Mouse (Mus musculus) hindbrain, embryonic 11.5 days (tissue): ENCODE measurements around the gene G430095P16Rik. TPM values are rescaled to one million over a fixed set of nuclear protein-coding genes. Genes with fewer than 3 reads are reported as not detected.

Experiments used
- ATAC-seq: fragments of 200-750 bp; cut with Nextera tagmentation; 2 replicates; pipeline ENCODE4 v1.8.0; 2017; ENCODE audit warnings: mild to moderate bottlenecking, moderate TSS enrichment, moderate library complexity; ENCODE audit not compliant: low FRiP score
- DNase-seq: peaks from one replicate; pipeline ENCODE4 v3.0.0-alpha.2; 2015; ENCODE audit warnings: low spot score
- H3K27ac ChIP-seq: fragments of 300-500 bp; sonication (generic); 2 replicates; pipeline ENCODE4 v1.5.1; 2014; ENCODE audit warnings: mild to moderate bottlenecking, low read depth, low read length
- H3K27me3 ChIP-seq: fragments of 300-500 bp; sonication (generic); 2 replicates; pipeline ENCODE4 v1.6.1; 2014; ENCODE audit warnings: mild to moderate bottlenecking, low read length, moderate library complexity, mixed read lengths; ENCODE audit not compliant: control insufficient read depth, insufficient read depth
- H3K36me3 ChIP-seq: fragments of 300-500 bp; sonication (generic); 2 replicates; pipeline ENCODE4 v1.6.1; 2014; ENCODE audit warnings: mild to moderate bottlenecking, low read length, moderate library complexity, mixed read lengths; ENCODE audit not compliant: control insufficient read depth, insufficient read depth
- H3K4me1 ChIP-seq: fragments of 300-500 bp; sonication (generic); replicated peaks from 2 replicates; pipeline ENCODE4 v1.6.1; 2014; ENCODE audit warnings: low read length, mixed read lengths; ENCODE audit not compliant: control insufficient read depth, insufficient read depth
- H3K4me2 ChIP-seq: fragments of 300-500 bp; sonication (generic); replicated peaks from 2 replicates; pipeline ENCODE4 v1.6.1; 2014; ENCODE audit warnings: mild to moderate bottlenecking, low read depth, low read length
- H3K4me3 ChIP-seq: fragments of 300-500 bp; sonication (generic); 2 replicates; pipeline ENCODE4 v1.5.1; 2014; ENCODE audit warnings: low read depth, low read length
- H3K9ac ChIP-seq: fragments of 300-500 bp; sonication (generic); 2 replicates; pipeline ENCODE4 v1.6.1; 2014; ENCODE audit warnings: low read depth, low read length
- H3K9me3 ChIP-seq: fragments of 300-500 bp; sonication (generic); 2 replicates; pipeline ENCODE4 v1.6.1; 2016; ENCODE audit warnings: low read length; ENCODE audit not compliant: control insufficient read depth
- WGBS: fragments of 180-500 bp; shearing (Covaris S2); extraction: QIAGEN DNeasy Blood & Tissue Kit; methylation state at CpG from one replicate; pipeline ENCODE4 v1.1.7; 2014; 5-methylcytosine and 5-hydroxymethylcytosine counted together
- polyA plus RNA-seq: library from polyadenylated mRNA; unstranded; fragments of >200 nt; fragmentation: Nextera tagmentation; extraction: Ambion mirVana; gene quantifications from 2 replicates; pipeline ENCODE4 v1.2.1, GENCODE M21; 2014

G430095P16Rik gene
- polyA plus RNA-seq, 1 experiment from 2014 or later: 2.9 TPM

DNA sequence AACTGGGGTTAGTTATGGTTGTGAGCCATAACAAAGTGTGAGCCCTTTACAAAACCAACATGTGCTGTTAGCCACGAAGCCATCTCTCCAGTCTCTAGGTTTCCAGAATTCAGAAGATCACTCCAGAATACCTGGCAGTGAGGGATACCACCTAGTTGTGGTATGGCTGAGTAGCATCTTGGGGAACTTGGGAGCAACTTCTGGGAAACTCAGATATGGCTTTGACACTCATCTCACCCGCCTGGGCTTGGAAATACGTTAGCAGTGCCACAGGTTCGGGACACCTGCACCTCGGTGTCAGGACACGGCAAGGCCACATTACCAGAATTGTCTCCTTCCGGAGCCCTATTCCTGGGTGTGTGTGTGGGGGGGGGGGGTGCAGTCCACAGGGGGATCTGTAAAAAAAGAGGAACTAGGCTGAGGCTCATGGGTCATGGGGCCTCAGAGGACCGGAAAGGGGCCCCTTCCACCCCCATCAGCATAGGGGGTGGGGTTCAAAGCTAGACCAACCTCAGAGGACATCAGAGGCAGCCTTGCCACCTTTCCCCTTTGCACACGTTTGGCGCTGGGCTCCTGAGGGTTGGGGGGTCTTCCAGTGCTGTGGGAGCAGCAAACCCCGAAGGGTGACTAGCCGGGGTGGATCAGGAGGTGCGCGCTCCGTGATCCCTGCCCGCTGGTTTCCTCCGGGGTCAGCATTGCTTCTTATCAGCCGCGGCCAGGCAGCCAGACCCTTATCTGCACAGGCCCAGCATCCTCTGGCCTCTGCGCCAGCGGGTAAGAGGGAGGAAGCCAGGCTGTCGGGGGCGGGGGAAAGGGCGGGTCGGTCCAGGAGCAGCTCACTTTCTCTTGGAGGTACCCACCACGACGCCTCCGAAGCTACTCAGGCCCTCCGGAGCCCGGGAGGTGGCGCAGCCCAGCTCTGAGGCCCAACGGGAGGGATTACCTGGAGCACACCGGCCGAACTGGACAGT, 21.6 kb upstream of the G430095P16Rik start, which contains the start of gene Lyl1:
Gene Lyl1, plus strand, starts transcription at position 517 of the 971 bp plus-strand sequence.
- 14% methylated on average over 33 of the region's 34 CpGs for WGBS
- no peak within 1 kb of the TSS for H3K27ac ChIP-seq
- no peak within 1 kb of the TSS for H3K9ac ChIP-seq
- H3K4me1 ChIP-seq: peaks cover 12% of the 10 kb centered on the region; the same call in 1 of the 2 replicates
- H3K9me3 ChIP-seq: no peaks in the 10 kb centered on the region
- DNase-seq (peak; percentile 41), ATAC-seq (peak; percentile 29; the same call in 1 of the 2 replicates)
- peaks cover 50% of the 10 kb centered on the region for H3K27me3 ChIP-seq
- 0 out of 2 replicates have a peak within 1 kb of the TSS, but pooled peaks have one; percentile 11 for H3K4me2 ChIP-seq
- H3K4me3 ChIP-seq: peak within 1 kb of the TSS; percentile 16
- no peaks in the 10 kb centered on the region for H3K36me3 ChIP-seq

DNA sequence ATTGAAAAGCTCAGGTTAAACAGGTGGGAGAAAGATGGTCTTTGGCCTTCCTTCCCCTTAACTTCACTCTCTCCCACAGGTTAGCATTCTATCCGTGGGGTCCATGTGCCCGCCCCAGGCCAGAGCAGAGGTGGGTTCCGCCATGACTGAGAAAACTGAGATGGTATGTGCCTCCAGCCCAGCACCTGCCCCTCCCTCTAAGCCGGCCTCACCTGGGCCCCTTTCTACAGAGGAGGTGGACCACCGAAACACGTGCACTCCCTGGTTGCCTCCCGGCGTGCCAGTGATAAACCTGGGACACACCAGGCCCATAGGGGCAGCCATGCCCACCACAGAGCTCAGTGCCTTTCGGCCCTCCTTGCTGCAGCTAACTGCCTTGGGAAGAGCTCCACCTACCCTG, 20.2 kb upstream of the G430095P16Rik start:
- ATAC-seq (no peak), DNase-seq (no peak)
- Histone ChIP-seq H3K9ac (no peak overlapping the region), H3K27ac (no peak overlapping the region), H3K4me2 (0 out of 2 replicates have a peak overlapping the region, but pooled peaks have one; percentile 3), H3K4me3 (peak overlapping the region; percentile 16), H3K36me3 (no peaks in the 10 kb centered on the region), H3K27me3 (peaks cover 62% of the 10 kb centered on the region), H3K9me3 (no peaks in the 10 kb centered on the region), H3K4me1 (peaks cover 23% of the 10 kb centered on the region)
- 70% methylated on average over 9 of the region's 9 CpGs for WGBS

DNA sequence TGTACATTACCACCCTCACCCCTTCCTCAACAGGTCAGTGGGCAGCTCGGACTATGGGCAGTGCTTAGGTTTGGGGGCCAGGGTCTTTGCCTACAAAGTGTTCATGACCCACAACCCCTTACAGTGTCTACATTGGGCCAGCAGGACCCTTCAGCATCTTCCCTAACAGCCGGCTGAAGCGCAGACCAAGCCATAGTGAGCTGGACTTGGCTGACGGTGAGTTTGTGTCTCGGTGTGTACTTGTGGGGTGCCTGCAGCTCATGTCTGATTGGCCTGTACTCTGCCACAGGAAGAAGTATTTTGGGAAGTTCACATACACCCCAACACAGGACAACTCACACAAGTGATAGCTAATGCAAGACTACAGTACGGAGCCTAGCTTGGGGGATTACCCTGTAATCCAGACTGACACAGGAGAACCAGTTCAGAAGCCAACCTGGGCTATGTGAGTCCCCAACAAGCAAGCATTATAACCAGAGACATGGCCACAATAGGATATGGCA, 19.8 kb upstream of the G430095P16Rik start:
- Histone ChIP-seq H3K36me3 (no peaks in the 10 kb centered on the region), H3K9ac (no peak overlapping the region), H3K4me3 (peak overlapping the region; percentile 16; the same call in 1 of the 2 replicates), H3K9me3 (no peaks in the 10 kb centered on the region), H3K27me3 (peaks cover 67% of the 10 kb centered on the region), H3K4me2 (no peak overlapping the region), H3K27ac (no peak overlapping the region), H3K4me1 (peaks cover 27% of the 10 kb centered on the region)
- peak; percentile 6 for DNase-seq
- 81% methylated on average over 6 of the region's 6 CpGs for WGBS
- ATAC-seq: no peak

DNA sequence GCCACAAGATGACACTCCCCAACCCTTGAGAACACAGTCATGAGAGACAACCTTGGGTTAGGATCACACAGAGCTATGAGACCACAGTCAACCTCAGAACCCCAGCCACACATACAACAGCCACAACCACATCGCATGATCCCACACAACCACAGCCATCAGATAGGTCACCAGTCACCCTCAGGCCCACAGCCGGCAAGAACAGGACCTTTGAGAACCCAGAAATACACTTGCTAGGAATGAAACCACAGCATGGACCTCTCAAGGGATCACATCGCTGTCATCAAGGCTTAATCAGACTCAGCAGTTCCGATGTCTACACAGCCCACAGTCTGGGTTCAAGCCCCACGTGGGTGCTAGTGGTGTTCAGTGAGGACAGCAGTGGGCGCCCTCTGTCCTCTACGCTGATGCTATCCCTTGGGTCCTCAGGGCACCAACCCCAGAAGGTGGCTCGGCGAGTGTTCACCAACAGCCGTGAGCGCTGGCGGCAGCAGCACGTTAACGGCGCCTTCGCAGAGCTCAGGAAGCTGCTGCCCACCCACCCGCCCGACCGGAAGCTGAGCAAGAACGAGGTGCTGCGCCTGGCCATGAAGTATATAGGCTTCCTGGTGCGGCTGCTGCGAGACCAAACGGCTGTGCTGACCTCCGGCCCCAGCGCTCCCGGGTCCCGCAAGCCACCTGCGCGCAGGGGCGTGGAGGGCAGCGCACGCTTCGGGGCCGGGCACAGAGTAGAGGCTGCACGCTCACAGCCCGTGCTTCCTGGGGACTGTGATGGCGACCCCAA, 19.1 kb upstream of the G430095P16Rik start:
- Histone ChIP-seq H3K9me3 (no peaks in the 10 kb centered on the region), H3K36me3 (no peaks in the 10 kb centered on the region), H3K4me2 (peak overlapping the region; percentile 22; the same call in 1 of the 2 replicates), H3K9ac (no peak overlapping the region), H3K4me3 (peak overlapping the region; percentile 13; the same call in 1 of the 2 replicates), H3K27ac (no peak overlapping the region), H3K27me3 (peaks cover 72% of the 10 kb centered on the region), H3K4me1 (peaks cover 31% of the 10 kb centered on the region)
- WGBS: 8% methylated on average over 38 of the region's 38 CpGs
- DNase-seq (no peak), ATAC-seq (no peak)

DNA sequence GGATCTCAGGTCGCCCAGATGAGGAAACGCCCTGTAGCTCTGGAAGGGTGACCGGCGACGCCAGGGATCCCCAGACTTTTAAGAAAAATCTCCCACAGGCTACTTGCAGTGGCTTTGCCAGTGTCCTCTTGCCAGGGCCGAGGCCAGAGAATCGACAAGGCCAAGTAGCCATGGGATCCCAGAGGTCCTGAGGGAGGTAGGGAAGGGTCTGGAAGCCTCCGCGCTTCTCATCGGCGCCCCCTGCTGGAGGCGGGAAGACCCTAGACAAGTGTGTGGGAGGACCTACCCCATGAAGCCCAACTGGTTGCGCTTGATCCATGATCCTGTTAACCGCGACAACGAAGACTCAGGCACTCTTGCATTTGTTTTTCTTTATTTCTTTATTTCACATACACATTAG, 18.5 kb upstream of the G430095P16Rik start:
- no peak for ATAC-seq
- WGBS: under 1% methylated on average over 16 of the region's 16 CpGs

DNA sequence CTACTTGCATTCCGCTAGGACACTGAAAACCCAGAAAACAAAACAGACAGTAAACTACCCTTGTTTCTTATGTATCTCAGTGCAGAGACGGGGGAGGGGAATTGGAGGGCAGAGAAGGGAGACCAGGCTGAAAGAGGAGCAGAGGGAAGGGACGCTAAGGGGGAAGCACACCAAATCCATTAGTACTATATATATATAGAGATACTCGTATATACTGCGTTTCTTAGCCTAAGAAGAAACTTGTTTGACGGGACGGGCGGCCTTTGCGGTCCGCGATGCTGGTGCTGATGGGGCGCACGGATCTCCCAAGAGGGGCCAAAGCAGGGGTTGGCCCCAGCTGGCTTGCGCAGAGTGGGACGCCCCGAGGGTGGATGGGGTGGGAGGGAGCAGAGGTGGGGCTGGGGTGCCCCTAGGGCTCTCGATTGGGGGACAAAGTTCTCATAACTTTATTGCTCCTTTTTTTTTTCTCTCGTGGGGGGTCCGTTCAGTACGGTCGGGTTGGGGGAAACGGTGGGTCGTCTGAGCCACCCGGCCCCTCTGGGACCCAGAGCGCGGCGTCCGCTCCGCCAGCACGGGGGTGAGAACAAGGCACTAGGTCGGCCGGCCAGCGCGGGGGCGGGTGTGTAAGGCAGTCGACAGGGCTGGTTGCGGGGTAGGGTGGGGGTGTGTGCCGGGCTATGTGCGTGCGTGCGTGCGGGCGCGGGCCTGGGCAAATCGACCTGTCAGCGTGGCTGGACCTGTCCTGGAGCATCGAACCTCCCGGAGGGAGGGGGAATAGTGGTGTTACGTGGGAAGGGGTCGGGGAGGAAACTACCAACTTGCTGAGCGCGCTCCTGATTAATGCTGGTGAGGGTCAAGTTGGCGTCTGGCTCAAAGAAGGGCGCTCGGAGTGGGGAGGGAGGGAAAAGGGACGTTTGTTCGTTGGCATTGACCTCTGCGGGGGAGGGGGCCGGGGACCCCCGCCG, 17.7 kb upstream of the G430095P16Rik start:
- ATAC-seq: no peak
- no peaks in the 10 kb centered on the region for H3K36me3 ChIP-seq
- no peak overlapping the region for H3K9ac ChIP-seq
- peaks cover 82% of the 10 kb centered on the region for H3K27me3 ChIP-seq
- DNase-seq: peak; percentile 48
- no peak overlapping the region for H3K27ac ChIP-seq
- H3K9me3 ChIP-seq: no peaks in the 10 kb centered on the region
- under 1% methylated on average over 52 of the region's 61 CpGs for WGBS
- peaks cover 35% of the 10 kb centered on the region for H3K4me1 ChIP-seq
- peak overlapping the region; percentile 34 for H3K4me2 ChIP-seq
- H3K4me3 ChIP-seq: peak overlapping the region; percentile 17; the same call in 1 of the 2 replicates

More for the DNA sequence above, 18.5 kb upstream of the G430095P16Rik start:
- peak overlapping the region; percentile 22; the same call in 1 of the 2 replicates for H3K4me2 ChIP-seq
- H3K9me3 ChIP-seq: no peaks in the 10 kb centered on the region
- H3K4me3 ChIP-seq: 0 out of 2 replicates have a peak overlapping the region, but pooled peaks have one; percentile 13
- peaks cover 35% of the 10 kb centered on the region for H3K4me1 ChIP-seq
- H3K9ac ChIP-seq: no peak overlapping the region
- H3K27ac ChIP-seq: no peak overlapping the region
- H3K27me3 ChIP-seq: peaks cover 78% of the 10 kb centered on the region
- DNase-seq: peak; percentile 91
- H3K36me3 ChIP-seq: no peaks in the 10 kb centered on the region

DNA sequence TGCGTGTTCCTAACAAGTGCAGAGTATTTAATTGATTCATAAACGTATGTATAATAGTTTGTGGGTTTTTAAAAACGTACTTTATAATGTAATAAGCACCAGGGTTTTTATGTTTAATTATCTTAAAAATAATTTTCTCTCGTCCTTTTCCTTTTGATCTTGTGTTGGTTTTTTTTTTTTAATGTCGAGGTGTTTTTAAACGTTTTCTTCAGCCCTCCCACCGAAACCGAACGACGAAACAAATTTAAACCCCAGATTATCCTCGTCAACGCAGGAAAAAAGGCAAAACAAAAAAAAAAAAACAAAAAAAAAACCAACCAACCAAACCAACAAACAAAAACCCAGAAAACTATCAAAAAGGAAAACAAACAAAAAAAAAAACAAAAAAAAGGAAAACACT, 16.8 kb upstream of the G430095P16Rik start:
- under 1% methylated on average over 12 of the region's 12 CpGs for WGBS
- H3K9ac ChIP-seq: no peak overlapping the region
- H3K27ac ChIP-seq: no peak overlapping the region

More for the DNA sequence above, 16.8 kb upstream of the G430095P16Rik start:
- DNase-seq (no peak), ATAC-seq (no peak)
- peaks cover 83% of the 10 kb centered on the region for H3K27me3 ChIP-seq
- no peaks in the 10 kb centered on the region for H3K9me3 ChIP-seq
- H3K4me3 ChIP-seq: peak overlapping the region; percentile 17; the same call in 1 of the 2 replicates
- H3K4me1 ChIP-seq: peaks cover 35% of the 10 kb centered on the region
- peak overlapping the region; percentile 34; the same call in 1 of the 2 replicates for H3K4me2 ChIP-seq
- no peaks in the 10 kb centered on the region for H3K36me3 ChIP-seq
